Mouse (Mus musculus) neural tube, embryonic 10.5 days (tissue): ENCODE measurements around the gene Srm.

Experiments used
- DNase-seq: peaks from one replicate; pipeline ENCODE4 v3.0.0-alpha.2; 2017; ENCODE audit warnings: low spot score; ENCODE audit errors: extremely low spot score

Gene Srm

DNA sequence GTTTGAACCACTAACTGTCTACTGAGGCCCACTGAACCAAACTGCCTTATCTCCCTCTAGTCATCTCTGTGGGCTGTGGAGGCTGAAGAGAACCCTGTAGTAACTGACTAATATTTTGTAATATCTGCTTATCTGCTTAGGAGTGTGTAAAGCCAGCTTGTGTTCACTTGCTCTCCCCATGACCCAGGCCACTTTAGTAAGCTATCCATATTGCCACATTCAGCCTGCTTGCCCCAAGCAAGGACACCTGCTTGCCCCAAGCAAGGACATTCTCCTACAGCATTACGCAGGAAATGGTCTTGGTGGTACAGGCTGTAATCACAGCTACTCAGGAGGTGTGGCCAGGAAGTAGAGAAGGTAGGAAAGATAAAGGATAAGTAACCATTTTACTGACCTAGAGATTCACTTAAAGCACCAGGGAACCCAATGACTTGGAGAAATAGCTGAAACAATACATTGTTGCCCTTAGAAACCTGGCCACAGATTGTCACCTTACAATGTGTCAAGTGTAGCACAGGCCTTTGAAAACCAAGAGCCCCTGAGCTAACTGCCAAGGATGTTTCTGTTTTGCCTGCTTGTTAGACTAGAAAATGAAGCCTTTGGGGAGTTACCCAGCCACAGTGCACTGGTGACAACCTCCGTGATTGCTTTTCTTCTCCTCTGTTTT, 42.2 kb downstream of the Srm start:
- DNase-seq, result no peak

- DNase-seq, result no peak
Observed at GRCm38 (mm10) chr4:148635309-148635708, 44.0 kb downstream of the Srm start.

- no peak for DNase-seq
Observed at GRCm38 (mm10) chr4:148638302-148638701, 47.0 kb downstream of the Srm start.

DNA sequence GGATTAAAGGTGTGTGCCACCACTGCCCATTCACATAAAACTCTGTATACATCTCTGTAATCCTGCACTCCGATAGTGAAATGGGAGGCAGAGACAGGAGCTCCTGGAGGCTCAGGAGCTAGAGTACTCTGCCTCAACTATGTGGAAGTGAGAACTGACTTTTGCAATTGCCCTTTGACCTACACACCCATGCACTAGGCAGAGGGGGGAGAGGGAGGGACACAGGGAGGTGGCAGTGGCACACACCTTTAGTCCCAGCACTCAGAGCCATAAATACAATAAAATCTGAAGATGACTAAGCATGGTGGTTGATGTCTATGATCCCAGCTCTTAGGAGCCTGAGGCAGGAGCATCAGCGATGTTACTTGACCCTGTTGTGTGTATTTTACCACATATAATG, 48.2 kb downstream of the Srm start:
- DNase-seq, result no peak

DNA sequence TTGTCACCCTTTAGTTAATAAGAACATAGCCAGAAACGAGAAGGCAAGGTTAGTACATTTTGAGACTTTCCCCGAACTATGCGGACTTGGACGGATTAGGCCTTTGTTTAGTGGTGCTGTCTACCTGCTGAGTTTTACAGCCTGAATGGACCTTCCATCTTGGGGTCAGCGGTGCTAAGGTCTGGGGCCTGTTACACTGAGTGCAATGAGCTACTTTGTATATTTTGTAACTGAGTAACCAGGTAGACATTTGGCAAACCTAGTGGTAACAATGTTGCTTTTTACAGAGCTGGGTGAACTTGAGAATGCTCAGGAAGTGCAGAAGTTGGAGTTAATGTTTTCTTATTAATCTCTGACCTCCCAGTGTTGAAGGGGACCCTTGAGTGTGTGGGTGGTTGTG, 49.8 kb downstream of the Srm start:
- DNase-seq, result no peak

GRCm38 (mm10) chr4:148643291-148644156, 52.2 kb downstream of the Srm start, which contains the start of gene Gm572:
Gene Gm572, plus strand, starts transcription at chr4:148643317.
- DNase-seq, result no peak

DNA sequence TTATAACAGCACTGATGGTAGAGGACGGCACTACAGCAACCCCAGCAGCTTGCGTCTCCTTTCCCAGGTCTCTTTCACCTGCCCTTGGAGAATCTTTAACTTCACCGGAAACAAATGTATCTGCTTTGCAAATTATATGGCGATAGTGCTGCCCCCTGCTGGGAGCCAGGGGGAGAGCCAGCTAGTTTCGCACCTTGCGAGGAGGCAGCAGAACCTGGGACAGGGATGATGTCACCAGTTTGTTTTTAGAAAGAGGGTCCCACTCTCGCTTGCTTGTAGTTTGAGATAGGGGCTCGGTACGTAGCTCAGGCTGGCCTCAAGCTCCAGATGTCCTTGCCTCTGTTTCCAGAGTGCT, 52.8 kb downstream of the Srm start:
- DNase-seq, result peak; percentile 72
